Mouse (Mus musculus): ENCODE results near the gene Rps27rt.
"Not testable (repeated sequence)": the region's sequence is repeated elsewhere in the genome, so short reads cannot be mapped to it uniquely, and the experiment has no call there.

Rps27rt gene

DNA sequence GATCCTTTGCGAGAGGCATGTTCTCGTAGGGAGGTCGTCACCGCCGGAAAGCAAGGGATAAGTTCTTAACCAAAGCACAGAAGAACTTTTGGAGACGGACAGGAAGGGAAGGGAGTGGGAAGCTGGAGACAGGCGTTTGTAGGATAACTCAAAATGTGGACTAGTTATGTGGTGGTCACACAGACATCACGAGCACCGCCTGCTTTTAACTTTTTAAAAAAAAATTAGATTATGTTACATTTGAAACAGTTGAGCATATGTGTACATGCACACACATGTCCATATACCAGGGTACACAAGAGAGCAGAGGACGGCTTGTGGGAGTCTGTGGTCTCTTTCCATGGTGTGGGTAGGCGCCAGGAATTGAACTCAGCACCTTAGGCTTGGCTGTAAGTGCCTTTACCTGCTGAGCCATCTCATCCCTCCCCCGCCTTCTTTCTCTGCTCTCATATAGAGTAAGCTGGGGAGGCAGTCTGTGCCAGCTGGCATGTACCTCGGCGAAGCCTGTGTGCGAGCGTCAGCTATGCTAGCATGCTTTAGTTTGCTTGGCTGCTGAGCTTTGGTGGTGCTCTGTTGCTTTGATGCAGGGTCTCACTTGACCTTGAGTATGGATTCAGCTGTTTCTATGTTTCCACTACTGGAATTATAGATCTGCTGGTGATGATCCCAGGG is at the start of gene Rps27rt:
TSS of gene Rps27rt (minus strand) at position 51 of the 672 bp plus-strand sequence.
- no peak for DNase-seq (ENCODE audit: low read depth in 2 of 2, low spot score in 2 of 2)

DNA sequence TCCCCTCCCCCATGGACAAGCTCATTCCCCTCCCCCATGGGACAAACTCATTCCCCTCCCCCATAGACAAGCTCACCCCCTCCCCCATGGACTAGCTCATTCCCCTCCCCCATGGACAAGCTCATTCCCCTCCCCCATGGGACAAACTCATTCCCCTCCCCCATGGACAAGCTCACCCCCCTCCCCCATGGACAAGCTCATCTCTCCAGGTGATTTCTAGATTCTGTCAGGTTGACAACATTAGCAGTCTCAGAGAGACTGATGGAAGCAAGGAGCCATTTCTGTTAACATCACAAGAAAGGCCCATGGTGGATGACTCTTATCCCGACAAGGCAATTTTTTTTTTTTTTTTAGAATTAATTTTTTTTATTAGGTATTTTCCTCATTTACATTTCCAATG is 48.5 kb upstream of the Rps27rt start:
- DNase-seq (ENCODE audit: low read depth in 2 of 2, low spot score in 2 of 2) = not testable (repeated sequence)

DNA sequence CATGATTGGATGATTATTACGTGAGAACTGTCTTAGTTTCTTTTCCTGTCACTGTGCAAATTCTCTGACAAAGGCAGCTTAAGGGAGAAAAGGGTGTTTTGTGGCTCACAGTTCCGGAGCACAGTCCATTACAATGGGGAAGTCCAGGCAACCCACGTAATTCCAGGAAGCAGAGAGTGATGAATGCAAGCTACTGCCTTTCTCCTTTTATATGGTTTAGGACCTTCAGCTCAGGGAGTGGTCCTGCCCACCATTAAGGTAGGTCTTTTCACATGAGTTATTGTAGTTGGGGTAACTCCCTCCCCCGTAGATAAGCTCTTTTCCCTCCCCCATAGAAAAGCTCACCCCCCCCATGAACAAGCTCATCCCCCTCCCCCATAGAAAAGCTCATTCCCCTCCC is 48.0 kb upstream of the Rps27rt start:
- DNase-seq (ENCODE audit: low read depth in 2 of 2, low spot score in 2 of 2) = no peak

DNA sequence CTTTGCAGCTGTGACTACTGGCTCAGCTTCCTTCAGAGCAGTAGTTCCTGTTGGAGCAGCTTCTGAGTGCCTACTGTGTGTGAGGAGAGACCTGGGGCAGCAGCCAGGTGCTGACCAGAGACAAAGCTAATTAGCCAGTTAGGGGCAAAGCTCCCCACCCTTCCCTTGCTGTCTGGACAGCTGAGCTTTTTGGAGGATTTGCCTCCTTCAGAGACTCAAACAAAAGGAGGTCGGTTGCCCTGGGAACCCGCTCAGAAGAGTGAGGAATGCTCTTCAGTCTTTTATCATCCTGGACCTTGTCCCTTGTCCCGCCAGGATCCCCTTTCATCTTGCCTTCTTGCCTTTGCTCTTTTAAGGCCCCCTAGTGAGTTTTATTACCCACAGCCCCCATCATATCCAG is 46.8 kb upstream of the Rps27rt start:
- no peak for DNase-seq (ENCODE audit: low read depth in 2 of 2, low spot score in 2 of 2)

DNA sequence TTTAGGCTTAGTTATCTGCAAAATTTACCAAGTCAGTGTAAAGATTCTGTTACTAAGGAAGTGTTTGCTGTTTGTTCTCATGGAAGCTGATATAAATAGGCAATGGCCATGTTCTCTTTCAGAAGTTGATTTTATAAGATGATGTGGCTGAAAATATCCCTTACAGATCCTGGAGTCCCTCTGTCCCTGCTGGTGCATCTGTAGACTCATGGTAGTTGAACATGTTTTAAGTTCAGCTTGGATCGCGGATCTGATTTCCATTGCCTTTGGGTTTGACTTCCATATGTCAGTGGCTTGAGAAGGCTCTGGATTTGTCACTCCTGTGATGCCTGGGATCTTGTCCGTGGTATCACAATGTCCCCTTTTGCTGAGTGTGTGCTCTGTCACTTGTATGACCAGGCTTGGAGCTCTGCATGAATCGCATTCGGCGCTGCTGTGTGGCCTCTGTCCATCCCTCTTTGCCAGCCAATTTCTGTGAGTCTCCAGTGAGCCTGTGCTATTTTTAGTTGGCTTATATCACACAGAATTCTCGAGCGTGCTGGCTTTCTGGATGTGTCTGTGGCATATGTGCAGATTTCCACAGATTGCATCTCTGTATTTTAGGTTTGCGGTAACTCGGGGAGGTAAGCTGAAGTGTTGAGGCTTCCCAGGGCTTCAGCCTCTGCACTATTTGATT is 41.3 kb upstream of the Rps27rt start:
- no peak for DNase-seq (ENCODE audit: low read depth in 2 of 2, low spot score in 2 of 2)

DNA sequence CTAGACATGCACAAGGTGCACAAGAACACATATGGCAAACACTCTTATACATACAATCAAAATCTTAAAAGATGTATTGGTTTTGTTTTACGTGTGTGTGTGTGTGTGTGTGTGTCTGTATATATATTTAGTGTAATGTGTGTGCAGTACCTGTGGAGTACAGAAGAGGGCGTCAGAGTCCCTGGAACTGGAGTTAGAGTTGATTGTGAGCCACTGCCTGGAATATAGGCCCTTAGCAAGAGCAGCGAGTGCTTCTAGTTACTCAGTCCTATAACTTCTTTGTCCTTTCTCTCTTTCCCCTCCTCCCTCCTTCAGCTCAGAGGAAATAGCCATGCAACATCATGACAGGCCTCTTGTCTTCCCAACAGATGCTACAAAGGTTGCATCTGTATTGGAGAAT is 40.6 kb upstream of the Rps27rt start:
- DNase-seq (ENCODE audit: low read depth in 2 of 2, low spot score in 2 of 2) = no peak

DNA sequence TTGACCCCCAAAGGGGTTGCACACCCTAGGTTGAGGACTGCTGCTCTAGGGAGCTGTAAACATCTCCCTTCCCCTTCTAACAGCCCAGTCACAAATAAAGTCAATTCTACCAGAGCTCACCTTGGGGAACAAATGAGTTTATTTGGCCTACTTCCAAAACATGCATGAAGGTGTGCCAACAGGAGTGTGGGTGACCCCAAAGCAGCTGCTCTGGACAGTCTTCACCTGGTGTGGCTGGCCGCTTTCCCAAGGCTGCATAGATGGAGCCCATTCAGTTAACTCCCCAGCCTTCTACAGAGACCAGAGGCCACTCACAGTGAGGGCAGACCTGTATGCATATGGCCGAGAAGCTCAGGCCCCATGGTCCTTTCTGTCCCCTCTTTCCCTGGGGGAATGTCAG is 38.9 kb upstream of the Rps27rt start:
- no peak for DNase-seq (ENCODE audit: low read depth in 2 of 2, low spot score in 2 of 2)

DNA sequence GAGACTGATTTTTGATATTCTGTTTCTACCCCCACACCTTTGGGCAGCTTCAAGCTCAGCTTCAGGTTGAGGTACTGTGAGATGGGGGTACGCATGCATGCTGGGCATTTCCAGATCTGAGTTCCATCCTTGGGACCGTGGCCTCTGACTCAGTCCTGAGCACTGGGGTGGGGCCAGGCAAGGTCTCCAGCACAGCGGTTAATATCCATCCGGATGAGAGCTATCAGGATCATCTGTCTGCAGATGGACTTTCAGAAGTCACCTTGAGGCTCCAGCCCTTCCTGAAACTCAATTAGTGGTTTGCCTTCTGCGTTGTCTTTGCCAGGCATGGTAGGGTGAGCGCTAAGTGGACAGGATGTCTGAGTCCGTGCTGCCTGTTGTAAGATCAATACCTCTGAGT is 37.6 kb upstream of the Rps27rt start:
- no peak for DNase-seq (ENCODE audit: low read depth in 2 of 2, low spot score in 2 of 2)

DNA sequence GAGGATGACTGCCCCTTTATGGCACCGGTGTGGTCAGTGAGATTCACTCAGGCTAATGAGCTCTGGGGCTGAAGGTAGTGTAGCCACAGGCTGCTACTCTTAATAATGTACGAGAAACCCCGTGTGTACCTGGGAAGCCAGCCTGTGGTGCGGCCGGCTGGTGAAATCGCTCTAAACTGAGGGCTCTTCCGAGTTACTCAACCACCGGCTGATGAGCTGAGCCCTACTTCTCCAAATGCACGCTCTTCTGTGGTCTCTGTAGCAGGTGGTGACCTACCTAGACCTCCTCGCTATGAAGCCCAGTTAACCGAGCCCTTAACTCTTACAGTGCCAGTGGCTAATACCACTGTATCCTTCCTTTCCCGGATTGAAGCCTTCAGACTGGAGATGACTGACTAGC is 29.8 kb upstream of the Rps27rt start:
- no peak for DNase-seq (ENCODE audit: low read depth in 2 of 2, low spot score in 2 of 2)

DNA sequence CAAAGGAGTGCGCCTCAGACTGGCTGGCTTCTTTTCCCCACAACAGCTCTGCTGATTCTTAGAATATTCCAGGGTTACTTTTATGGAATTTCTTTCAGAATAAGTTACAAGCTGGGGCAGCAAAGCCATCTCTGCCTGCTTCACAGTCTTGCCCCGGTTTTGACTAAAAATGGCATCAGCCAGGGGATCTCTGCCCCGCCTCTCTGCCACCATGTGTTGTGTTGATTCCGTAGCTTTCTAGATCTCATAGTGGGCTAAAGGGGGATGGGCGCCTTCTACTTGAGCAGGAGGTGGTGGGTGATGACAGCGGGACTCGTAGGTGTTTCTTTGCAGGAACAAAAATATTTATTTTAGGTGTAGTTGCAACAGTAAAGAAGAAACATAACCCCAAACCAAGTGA is 25.7 kb upstream of the Rps27rt start:
- no peak for DNase-seq (ENCODE audit: low read depth in 2 of 2, low spot score in 2 of 2)

DNA sequence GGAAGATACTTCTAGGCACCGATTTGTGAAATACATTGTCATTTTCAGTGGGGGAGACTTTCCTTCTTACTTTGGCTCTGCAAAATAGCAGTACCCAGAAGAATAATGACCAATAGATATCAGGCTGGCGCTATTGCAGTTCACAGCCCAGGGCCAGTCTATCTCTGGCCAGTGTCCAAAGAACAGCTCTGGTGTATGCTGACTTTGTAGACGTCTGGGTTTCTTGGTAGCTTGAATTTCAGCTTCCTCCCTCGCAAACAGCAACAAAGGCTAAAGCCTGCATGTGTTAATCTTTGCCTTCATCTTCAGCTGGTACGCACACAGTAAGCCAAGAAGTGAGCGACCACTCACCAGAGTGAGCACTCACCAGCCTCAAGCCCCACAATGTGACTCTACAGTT is 25.2 kb upstream of the Rps27rt start:
- DNase-seq (ENCODE audit: low read depth in 2 of 2, low spot score in 2 of 2) = no peak

DNA sequence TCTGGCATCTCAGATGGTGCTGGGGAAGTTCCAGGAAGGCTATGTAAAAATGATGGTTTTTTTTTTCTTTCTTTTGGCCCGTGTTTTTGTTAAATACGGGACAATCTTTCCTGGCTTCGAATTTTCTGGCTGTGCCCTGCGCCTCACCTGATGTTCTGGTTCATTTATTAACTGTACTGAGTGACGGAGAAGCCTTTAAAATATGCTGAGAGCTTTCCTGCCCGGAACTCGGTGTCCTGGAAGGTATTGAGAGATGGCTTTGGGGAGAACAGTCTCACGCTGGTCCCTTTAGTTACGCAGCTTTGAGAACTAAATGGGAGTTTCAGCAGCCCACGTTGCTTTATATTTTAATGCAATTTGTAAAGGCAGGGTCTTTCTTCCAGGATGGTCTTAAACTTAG is 22.9 kb upstream of the Rps27rt start:
- DNase-seq (ENCODE audit: low read depth in 2 of 2, low spot score in 2 of 2) = no peak

DNA sequence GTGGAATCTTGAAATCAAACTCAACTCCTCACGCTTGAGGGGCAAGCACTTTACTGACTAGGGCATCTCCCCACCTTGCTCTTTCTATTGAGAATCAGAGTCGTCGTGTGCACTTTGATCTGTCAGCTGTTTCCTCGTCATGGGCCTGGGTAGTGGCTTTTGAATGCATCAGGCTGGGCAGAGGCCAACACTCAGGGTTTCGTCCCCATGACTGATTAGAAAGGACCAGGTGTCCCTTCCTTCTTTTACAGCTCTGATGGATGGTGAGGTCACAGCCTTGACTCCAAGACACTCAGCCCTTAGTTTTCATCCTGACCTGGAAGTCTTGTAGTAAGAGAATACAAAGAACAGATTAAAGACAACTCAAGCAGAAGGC is 17.2 kb upstream of the Rps27rt start:
- no peak for DNase-seq (ENCODE audit: low read depth in 2 of 2, low spot score in 2 of 2)

DNA sequence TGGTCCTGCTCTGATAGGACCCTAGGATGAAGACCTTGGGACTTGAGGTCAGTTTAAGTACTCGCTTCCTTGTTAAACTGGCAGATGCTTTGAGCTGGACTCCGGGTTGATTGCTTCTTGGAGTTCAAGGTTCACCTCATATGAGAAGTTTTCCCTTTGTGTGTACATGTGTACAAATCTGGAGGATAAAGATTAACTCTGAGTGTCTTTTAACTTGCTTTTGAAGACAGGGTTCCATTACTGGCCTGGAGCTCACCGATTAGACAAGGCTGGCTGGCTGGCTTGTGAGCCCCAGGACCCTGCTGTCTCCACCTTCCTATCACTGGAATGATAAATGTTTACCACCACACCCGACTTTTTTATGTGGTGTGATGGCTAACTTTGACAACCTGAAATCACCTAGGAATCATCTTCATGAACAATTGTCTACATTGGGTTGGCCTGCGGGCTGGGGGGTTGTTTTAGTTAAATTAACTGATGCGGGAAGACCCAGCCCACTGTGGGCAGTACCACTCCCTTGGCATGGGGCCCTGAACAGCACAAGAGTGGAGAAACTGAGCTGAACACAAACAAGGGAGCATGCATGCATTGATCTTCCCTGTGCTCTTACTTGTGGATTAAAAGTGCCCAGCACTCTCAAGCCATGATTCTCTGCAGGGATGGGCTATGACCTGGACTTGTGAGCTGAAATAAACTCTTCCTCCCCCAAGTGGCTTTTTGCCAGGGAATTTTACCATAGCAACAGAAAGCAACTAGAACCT is 16.7 kb upstream of the Rps27rt start:
- no peak for DNase-seq (ENCODE audit: low read depth in 2 of 2, low spot score in 2 of 2)

DNA sequence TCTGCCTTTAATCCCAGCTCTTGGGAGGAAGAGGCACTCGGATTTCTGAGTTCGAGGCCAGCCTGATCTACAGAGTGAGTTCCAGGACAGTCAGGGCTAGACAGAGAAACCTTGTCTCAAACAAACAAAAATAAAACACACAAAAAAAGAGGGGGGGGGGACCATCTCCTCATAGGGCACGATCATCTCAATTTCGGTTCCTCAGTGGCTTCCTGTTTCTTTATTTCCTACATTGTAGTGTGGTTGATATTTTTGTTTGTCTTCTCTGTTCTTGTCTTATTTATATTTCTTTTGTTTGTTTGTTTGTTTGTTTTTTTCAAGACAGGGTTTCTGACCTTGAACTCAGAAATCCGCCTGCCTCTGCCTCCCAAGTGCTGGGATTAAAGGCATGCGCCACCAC is 13.9 kb upstream of the Rps27rt start:
- no peak for DNase-seq (ENCODE audit: low read depth in 2 of 2, low spot score in 2 of 2)

DNA sequence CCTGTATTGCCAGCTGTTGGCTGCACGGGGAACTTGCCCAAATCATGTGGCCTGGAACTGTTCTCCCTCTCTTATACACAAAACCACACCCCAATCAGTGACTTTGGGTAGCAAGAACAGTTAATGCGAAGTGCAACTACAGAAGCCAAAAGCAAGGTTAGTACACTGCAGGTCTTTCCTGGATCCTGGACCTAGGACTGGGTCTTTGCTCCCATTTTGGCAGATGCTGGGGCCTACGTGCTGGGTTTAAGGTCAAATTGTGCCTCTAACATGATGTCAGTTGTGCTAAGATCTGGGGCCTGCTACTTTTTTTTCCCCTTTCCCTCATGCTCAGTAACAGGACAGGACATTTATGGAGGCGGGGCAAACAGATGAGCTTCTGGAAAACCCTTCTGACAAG is 13.2 kb upstream of the Rps27rt start:
- no peak for DNase-seq (ENCODE audit: low read depth in 2 of 2, low spot score in 2 of 2)

DNA sequence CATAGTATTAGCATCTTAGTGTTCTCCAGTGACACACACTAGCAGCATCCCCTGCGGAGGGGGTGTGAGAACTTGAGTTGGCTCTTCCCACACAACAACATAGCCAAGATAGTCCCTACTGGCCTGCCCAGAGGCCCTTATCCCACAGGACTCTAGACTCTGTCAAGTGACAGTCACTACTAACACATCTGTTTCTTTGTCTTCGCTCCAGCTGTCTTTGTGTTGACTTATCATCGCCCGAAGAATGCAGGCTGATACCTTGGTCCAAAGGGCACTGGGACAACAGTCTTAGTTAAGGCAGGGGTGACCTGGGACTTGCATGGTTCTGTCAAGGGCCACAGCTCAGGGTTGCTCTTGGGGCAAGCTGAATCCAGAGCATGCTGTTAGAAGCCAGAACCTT is 12.7 kb upstream of the Rps27rt start:
- DNase-seq (ENCODE audit: low read depth in 2 of 2, low spot score in 2 of 2) = no peak

DNA sequence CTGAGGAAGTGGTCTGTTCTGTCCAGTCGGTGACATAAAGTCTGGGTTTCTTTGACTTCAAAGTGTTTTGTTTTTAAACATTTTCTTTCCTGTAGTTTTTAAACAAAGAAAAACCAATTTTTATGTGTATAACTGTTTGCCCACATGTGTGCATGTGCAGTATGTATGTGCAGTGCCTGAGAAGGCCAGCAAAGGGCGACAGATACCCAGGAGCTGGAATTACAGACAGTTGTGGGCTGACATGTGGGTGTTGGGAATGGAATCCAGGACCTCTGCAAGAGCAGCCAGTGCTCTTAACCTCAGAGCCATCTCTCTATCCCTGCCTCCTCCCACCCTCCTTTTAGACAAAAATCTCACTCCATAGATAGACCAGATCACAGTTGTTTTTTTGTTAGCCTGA is 10.0 kb upstream of the Rps27rt start:
- no peak for DNase-seq (ENCODE audit: low read depth in 2 of 2, low spot score in 2 of 2)

DNA sequence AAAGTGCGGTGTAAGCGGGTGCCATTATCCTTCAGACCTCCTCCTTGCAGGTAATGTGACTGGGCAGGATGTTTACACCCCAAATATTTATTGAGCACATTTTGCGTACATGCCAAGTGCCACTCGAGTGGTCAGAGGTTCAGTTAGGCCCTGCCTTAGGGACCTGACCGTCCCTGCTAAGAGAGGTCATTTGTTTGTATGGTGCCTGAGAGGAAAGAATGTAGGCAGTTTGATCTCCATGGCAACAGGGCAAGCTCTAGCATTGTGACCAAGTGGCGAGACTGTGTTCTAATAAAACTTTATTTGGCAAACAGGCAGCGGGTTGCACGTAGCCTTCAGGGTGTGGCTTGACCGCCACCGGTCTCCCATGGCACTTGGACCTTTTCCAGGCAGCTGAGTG is 7.9 kb upstream of the Rps27rt start:
- DNase-seq (ENCODE audit: low read depth in 2 of 2, low spot score in 2 of 2) = no peak

DNA sequence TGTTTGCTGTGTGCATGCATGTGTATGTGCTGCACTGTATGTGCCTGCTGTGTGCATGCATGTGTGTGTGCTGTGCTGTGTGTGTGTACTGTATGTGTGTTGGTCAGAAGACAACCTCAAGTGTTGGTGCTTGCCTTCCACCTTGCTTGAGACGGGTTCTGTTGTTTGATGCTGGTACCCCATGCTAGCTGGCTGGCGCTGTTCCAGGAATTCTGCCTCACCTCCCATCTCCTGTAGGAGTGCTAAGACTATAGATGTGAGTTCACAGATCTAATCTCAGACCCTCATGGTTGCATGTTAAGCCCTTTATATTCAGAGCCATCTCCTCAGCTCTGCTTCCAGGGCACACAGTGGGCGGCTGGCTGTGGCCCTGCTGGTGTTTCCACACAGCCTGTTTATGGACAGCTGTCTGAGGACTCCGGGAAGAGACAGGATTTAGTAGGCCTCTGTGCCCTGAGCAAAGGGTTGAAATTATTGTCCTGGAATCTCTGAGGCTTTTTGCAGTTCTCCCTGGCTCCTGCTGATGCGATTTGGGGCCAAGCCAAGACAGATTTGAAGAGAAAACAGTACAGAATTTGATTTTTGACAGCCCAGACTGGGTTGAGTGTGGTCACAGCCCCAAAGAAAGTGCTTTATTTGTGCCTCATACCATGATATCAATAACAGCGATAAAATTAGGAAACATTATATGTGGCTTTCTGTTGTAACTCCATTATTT is 6.2 kb upstream of the Rps27rt start:
- no peak for DNase-seq (ENCODE audit: low read depth in 2 of 2, low spot score in 2 of 2)

DNA sequence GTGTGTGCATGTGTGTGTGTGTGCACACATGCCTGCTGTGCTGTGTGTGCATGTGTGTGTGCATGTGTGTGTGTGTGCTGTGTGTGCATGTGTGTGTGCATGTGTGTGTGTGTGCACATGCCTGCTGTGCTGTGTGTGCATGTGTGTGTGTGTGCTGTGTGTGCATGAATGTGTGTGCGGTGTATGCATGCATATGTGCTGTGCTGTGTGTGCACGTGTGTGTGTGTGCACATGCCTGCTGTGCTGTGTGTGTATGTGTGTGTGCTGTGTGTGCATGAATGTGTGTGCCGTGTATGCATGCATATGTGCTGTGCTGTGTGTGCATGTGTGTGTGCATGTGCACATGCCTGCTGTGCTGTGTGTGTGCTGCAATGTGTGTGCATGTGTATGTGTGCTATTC is 5.5 kb upstream of the Rps27rt start:
- no peak for DNase-seq (ENCODE audit: low read depth in 2 of 2, low spot score in 2 of 2)

DNA sequence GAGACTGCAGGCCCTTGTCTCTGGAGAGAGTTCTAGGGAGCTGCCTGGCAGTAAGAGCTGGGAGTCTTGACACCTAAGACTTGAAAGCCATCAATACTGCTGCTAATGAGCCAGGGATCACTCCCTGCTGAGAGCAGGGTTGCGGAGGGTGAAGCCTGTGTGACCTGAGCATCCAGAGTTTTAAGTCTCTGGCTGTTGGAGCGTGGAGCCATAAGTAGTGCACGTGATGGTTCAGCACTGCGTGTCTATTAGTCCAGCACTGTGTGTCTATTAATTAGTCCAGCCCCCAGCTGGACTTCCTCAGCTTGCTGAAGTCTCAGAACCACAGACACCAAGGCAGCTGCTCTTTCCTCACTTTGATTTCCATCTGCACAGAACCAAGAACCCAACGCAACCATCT is 3.8 kb upstream of the Rps27rt start:
- no peak for DNase-seq (ENCODE audit: low read depth in 2 of 2, low spot score in 2 of 2)

All from CD8-positive naive resting alpha-beta T cell, adult 2 months (primary cell).